Mouse (Mus musculus) heart, adult 8-10 months (tissue): ENCODE data around the gene Efcab3. TPM values are rescaled to one million over a fixed set of nuclear protein-coding genes. Genes with fewer than 3 reads are reported as not detected.

Source experiments
- DNase-seq: peaks from one replicate; pipeline ENCODE4 v3.0.0; 2022; ENCODE audit warnings: low spot score
- total RNA-seq, 4 experiments: library from RNA; stranded (reverse); gene quantifications; 2 replicates each; pipeline ENCODE4 v1.2.4; 2022

The Efcab3 gene
- total RNA-seq, 4 experiments from 2014 or later, result not detected

DNA sequence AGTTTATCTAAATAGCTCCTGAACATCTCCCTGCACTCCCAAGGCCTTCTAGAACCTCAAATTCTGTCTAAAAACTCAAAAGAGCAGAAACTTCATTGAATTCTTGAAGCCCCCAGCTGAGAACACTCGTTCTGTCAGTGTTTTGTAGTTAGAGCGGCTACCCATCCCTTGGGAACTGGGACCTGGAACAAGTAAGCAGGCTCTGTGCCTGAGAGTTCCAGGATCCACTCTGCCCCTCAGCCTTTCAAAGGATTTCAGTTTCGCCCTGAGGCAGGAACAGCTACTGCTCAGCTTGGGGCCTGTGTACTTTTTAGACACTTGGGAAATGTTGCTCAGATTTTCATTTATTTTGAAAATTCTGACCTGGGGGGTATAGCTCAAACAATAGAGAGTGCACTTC, 83.2 kb downstream of the Efcab3 start, which contains the start of gene Gm10842:
Gm10842 (plus strand) TSS at position 301 of the 400 bp plus-strand sequence.
- DNase-seq, result no peak

DNA sequence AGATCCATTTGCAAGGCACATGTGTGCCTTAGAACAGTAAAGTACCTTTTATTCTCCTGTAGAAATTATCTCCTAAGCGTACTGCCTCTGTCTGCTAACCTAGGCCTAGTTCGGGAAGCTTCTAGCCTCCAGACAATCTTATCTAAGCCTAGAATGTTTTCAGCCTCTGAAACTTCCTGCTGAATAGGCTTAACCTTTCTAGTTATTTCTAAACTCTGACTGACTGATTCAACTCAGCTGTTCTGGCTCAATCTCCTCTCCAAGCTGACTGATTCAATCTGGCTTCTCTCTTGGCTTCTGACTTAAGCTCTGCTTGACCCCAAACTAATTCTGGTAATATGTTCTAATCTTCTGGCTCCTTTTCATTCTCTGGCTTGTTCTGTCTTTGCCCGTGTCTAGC, 86.0 kb downstream of the Efcab3 start:
- DNase-seq, result no peak

DNA sequence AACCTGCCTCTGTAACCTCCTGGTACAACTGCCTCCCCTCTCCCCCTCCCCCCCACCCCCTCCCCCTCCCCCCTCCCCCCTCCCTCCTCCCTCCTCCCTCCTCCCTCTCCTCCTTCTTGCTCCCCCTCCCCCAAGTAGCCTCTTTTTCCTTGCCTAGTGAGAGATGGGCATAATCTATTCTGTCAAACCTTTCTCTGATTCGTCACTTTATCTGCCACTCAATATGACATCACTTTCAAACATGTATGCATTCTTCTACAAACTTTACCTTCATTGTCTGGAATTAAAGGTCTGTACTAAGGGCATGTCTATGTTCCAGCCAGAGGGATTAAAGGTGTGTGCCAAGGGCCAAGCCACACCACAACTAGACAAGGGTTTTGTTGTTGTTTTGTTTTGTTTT, 86.4 kb downstream of the Efcab3 start:
- DNase-seq, result no peak

DNA sequence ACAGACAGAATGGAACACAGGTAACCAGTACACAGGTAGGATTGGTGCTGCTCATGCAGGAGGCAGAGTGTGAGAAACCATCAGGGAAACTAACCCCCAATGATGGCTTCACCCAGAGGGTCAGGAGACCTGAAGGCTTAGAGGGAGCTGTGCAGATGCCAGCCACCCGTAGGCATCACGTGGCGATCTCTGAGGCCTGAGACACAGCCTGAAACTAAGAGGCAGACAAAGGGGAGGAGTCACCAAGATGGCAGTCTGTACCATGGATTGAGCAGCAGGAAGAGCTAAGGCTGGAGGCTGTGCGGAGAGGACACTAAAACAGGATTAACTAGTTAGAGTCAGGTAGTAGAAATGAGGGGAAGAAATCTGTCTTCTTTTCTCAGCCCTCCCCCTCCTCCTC, 87.3 kb downstream of the Efcab3 start:
- DNase-seq, result no peak

DNA sequence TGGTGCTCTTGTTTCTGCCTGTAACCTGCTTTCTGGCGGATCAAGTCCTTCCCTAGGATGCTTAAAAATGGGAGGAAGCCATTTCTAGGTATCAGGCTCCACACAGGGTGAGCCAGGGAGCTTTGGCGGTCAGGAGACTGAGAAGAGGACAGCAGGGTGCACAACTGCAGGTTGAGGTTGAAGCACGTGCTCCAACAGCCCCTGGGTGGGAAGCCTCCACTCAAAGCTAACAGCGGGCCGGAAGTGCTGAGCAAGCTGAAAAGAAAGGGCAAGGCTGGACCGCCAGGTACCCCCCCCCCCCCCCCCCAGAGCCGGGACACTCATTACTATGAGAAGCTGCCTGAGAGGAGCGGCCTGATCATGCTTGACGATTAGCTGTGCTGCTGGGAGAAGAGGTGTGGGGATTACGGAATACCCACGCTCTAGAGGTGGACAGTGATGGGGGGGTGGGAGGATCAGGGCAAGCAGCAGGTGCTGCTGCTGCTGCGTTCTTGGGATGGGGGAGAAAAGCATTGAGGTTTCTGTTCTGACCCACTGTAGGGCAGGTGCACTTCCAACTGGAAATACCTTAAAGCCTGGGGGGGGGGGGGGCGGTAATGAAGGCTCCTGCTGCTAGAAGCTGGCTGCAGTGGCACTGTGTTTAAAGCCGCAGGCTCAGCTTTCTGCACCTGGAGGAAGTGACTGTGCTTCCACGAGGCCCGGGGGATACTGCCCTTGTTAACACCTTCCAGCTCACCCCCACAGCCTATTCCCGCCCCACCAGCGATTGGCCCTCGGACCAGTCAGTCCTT, 88.0 kb downstream of the Efcab3 start:
- DNase-seq, result no peak

DNA sequence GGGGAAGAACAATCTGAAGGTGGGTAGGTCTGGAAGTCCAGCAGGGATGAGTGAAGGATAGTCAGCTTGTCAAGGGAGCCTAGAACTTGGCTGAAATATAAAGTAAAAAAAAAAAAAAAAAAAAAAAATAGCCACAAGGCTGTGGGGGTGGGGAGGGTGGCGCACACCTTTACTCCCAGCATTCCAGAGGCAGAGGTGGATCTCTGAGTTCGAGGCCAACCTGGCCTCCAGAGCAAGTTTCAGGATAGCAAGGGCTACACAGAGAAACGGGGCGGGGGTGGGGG, 88.6 kb downstream of the Efcab3 start:
- no peak for DNase-seq

DNA sequence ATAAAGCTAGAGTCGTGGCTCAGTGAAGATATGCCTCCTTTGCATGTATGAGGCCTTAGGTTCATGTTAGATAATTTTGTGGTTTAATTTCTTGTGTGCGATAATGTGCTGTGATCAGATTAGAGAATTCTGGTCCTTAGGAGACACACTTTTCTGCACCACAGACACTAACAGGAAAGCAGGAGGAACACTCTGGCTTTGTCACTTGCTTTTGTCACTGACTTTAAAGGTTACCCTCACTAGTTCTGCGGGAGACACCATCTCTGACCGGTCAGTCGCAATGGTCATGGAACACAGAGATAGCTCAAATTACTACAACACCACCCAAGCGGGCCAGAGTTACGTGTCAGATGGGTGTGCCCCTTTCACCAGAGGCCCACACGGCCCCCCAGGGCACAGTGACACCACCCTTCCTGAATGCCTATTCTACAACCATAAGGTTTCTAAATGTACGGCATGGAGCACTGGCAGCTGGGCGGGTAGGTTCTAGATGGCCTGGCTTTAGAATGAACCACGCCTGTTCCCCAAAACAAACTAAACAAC, 89.0 kb downstream of the Efcab3 start:
- no peak for DNase-seq

DNA sequence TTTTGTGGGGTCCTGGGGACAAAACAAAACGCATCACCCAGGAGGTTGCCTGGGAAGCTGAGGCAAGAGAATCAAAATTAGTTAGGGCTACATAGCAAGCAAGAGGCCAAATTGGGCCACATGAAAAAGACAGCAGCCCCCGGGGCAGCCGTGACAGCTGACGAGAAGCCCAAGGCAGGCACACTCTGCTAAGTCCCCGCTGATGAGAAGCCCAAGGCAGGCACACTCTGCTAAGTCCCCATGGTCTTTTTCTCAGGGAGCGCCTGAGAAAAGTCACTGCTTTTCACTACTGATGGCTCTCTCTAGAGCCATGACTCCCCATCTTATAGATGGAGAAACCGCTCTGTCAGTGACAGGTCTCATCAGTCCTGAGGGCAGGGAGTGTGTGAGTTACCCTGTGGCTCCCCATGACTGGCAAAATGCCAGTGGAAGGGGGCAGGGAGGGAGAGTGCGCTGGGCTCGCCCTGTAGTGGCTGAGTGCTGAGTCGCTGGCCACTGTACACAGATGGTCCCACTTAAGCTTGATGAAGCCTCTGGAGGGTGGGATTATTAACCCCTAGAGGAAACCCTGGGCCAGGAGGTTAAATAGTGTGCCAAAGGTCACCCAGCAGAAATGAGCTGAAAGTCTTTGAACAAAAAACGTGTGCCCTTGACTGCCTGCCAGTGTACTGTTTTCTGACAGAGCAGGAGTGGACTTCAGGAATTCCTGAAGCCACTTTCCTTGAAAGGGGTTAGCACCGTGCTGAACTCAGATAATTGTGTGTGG, 89.9 kb downstream of the Efcab3 start:
- DNase-seq, result no peak

DNA sequence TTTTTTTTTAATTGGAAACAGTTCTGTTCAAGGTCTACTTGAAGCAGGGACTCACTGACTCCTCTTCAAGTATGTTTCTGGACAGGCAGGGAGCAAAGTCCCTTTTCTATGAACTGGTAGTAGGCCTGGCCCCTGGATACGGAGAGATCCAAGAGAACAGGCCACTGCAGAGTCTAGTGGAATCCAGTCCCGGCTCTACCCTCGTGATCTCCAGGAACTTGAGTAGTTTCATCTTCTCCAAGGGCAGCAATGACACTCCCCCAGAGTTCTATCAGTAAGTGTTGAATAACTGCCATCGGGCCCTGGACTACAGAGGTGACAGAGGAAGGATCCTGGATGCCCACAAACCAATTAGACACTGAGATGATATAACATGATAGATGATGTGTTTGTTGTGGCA, 92.5 kb downstream of the Efcab3 start:
- DNase-seq, result no peak

DNA sequence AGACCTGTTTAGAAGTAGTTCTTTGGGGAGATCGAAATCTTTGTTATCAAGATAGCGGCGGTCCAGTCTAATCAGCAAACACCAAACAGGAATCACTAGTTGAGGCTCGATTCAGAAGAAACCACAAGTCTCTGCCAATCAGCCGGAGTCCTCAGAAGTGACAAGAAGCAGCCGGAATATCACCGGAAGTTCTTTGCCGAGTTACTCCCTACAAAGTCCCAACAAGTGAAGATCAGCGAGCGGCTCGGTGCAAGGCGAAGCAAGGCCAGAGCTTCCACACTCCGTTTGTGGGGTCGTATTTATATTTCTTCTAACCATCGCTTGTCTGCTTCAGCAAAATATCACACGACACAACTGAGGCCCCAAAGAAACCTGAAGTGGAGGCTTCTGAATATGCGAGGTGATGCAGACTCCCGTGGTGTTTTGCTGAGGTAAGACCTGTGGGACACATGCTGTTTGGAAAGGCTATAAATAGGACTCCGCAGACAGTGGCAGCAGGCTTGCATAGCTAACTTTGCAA, 93.4 kb downstream of the Efcab3 start:
- DNase-seq, result peak; percentile 11

DNA sequence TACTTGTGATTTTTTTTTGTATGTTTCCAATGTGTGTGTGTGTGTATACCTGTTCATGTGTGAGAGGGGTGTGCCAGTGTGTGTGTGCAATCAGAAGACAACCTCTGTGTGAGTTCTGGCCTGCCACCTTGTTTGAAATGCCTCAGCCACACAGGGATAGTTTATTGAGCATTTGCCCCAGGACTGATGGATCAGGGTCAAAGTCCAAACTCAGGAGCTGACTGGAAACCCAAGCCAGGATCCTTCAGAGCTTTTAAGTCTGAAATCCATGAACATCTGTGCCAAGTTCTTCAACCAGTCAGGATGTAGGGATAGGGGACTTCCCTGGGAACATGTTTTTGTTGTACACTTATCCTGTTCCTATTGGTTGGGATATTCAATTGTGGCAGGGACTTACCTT, 94.7 kb downstream of the Efcab3 start:
- DNase-seq, result no peak

DNA sequence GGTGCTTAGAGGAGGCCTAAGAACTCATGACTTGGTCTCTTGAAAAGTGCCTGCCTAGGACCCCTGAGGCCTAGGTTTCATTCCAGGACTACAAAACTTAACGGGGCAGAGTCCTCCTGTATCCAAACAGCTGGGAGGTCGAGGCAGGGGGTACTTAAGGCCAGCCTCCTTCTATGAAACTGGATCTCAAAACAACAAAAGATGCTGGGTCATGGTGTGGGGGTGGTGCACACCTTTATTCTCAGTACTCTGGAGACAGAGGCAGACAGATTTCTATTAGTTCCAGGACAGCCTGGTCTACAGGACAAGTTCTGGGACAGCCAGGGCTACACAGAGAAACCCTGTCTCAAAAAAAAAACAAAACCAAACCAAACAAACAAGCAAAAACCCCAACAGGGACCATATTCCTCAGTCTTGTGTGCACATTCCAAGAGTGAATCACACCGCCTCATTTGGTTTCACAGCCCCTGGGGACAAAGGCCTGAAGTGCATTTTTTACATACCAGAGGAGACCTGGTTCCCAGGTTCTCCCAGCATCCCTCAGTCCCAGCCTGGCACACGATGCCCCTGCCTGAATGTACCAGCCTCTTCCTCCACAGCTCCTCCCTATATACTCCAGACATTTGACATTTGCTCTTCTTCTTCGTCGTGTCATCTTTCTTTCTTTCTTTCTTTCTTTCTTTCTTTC, 96.4 kb downstream of the Efcab3 start:
- no peak for DNase-seq

DNA sequence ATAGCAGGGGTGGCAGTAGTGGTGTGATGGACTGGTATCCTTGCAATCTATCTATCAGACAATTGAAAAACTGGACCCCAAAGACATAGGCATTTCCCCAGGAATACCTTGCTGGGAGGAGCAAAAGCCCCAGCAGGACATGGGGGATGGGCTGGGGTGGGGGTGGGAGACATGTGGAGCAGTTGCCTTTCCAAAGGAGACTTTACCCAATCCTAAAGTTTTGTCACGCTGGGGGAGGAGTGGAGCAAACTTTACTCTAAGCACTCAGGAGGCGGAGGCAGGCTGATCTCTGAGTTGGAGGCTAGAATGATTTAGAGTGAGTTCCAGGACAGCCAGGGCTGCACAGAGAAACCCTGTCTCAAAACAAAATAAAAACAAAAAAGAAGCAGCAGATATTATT, 98.0 kb downstream of the Efcab3 start:
- no peak for DNase-seq

DNA sequence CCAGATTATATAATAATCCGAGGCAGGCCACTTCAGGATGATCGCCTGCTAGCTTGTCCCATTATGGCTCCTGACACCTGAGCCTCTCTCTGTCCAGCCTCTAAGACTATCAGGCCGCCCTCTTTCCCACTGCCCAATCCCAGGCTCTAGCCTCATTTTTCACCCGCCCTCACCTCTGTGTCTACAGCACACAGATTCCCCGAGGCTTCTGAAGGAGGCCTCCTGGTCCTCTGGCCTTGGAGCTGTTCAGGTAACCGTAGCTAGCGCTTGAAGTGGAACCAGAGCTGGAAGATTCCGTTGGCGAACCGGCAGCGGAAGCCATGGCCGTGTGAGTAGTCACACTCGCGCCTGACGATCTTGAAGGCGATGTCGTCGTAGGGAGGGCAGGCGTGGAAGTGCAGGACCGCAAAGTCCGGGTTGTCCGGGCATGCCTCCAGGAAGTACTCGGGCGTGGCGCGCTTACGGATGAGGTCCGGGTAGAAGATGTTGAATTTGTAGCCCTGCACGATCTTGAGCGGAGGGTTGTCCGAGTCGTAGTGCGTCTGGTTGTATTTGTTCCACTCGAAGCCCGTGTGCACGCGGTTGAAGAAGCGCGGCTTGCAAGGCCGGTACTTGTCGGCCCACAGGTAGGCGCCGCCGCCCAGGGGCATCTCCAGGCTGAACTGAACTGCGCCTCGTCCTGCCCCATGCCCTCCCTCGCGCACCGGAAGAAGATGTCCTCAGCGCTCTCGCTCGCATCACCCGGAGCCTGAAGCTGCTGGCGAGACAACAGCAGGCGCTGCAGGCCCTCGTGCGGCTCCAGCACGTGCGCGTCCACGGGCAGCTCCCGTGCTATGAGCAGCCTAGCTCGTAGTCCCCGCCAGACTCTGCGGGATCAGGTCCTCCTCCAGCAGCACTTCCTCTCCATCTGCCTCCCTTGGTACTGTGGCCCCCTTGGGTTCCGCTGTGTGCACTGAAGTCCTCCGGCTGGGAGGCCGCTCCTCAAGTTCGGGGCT, 101.4 kb downstream of the Efcab3 start:
- no peak for DNase-seq

DNA sequence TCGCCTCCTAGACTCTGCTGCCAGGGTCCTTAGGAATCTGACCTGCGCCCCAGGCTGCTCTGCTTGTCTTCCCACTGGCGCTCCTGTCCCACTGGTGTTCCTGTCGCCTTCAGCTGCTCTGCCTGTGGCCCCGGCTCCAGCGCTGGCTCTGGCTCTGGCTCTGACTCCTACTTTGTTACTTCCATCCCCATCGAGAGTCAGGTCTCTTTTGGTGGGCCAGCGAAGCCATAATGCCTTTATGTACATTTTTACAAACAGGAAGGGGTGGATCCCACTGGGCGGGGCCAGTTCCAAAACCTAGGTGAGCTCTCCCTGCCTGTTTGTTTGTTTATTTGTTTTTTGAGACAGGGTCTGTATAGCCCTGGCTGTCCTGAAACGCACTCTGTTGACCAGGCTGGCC, 103.4 kb downstream of the Efcab3 start:
- DNase-seq, result no peak

Other genes starting within 250 kb of the Efcab3 start
- 10 to 100 TPM in 1 of 4 experiments, 1 to 10 TPM in 3; 8.6 to 10.0 (median 9.0) TPM for gene Mettl2, start 62.8 kb downstream of the Efcab3 start, total RNA-seq
- not detected for gene Gm10842, start 83.3 kb downstream of the Efcab3 start, total RNA-seq
- gene Tlk2, start 115.2 kb downstream of the Efcab3 start, total RNA-seq, result 10 to 100 TPM; 33.2 to 46.4 (median 38.5) TPM
- 10 to 100 TPM in 3 of 4 experiments, 1 to 10 TPM in 1; 9.8 to 13.3 (median 13.0) TPM for gene Mrc2, start 229.1 kb downstream of the Efcab3 start, total RNA-seq